In genomic region chr7:100894057-100894832, GRCm38 (mm10) we compare ENCODE assay signal across 8 mouse cellular contexts. TPM values are rescaled to one million over a fixed set of nuclear protein-coding genes. Genes with fewer than 3 reads are reported as not detected.
DNase-seq lines count a peak whose midpoint lies in the region; ATAC-seq and TF ChIP-seq lines count a peak whose summit lies in the region.

No protein-coding gene starts in this region.

- peak overlapping the region; percentile 91 for H3K4me2 ChIP-seq in forebrain, embryonic 13.5 days
- peak overlapping the region; percentile 89 for H3K4me2 ChIP-seq in liver, embryonic 11.5 days

- no peaks in the 10 kb centered on the region for H3K36me3 ChIP-seq in kidney, adult 2 months (ENCODE audit: control insufficient read depth, insufficient read depth, low read length)
- H3K36me3 ChIP-seq in forebrain, embryonic 13.5 days (ENCODE audit: poor library complexity, severe bottlenecking) = peaks cover 10% of the 10 kb centered on the region
- H3K36me3 ChIP-seq in liver, embryonic 11.5 days (ENCODE audit: control insufficient read depth, insufficient read depth, low read length) = peaks cover 4% of the 10 kb centered on the region; the same call in 1 of the 2 replicates

- no peaks in the 10 kb centered on the region for H3K9me3 ChIP-seq in forebrain, embryonic 13.5 days (replicated peaks)
- no peaks in the 10 kb centered on the region for H3K9me3 ChIP-seq in liver, embryonic 11.5 days (ENCODE audit: control insufficient read depth, low read length)

- H3K9ac ChIP-seq in forebrain, embryonic 13.5 days = peak overlapping the region; percentile 78
- peak overlapping the region; percentile 57 for H3K9ac ChIP-seq in liver, embryonic 11.5 days (ENCODE audit: low read depth, low read length)

- no peak overlapping the region for H3K27ac ChIP-seq in kidney, adult 2 months (ENCODE audit: insufficient read depth, low read depth, low read length)
- peak overlapping the region; percentile 51 for H3K27ac ChIP-seq in forebrain, embryonic 13.5 days
- no peak overlapping the region for H3K27ac ChIP-seq in liver, embryonic 11.5 days (ENCODE audit: low read depth, low read length)

- no peak for TF ChIP-seq POLR2A in kidney, adult 2 months (IDR thresholded peaks at IDR 0.05; ENCODE audit: low read depth, low read length)
- TF ChIP-seq POLR2A in brain, embryonic 14.5 days (IDR thresholded peaks at IDR 0.05; ENCODE audit: borderline replicate concordance, extremely low read depth, insufficient read depth, insufficient read length, poor library complexity, severe bottlenecking) = peak; percentile 72

- no peak for DNase-seq in kidney, adult 2 months
- DNase-seq in kidney, postnatal 25 days = no peak
- peak; percentile 78 for DNase-seq in brain, embryonic 14.5 days (ENCODE audit: low read depth)
- peak; percentile 44 for DNase-seq in induced T-regulatory cell, adult 2 months (ENCODE audit: low read depth)
- no peak for DNase-seq in liver, embryonic 11.5 days (ENCODE audit: low spot score)
- DNase-seq in retina, postnatal 7 days (ENCODE audit: low read depth, low spot score) = peak; percentile 39
- no peak for DNase-seq in urinary bladder, postnatal 4 days (ENCODE audit: low spot score in 2 of 2)

- H3K4me1 ChIP-seq in kidney, adult 2 months (ENCODE audit: control insufficient read depth, insufficient read depth, low read length) = no peaks in the 10 kb centered on the region; the same call in 1 of the 2 replicates
- peaks cover 31% of the 10 kb centered on the region for H3K4me1 ChIP-seq in forebrain, embryonic 13.5 days
- H3K4me1 ChIP-seq in liver, embryonic 11.5 days (replicated peaks; ENCODE audit: control insufficient read depth, insufficient read depth, low read length) = peaks cover 22% of the 10 kb centered on the region

- H3K27me3 ChIP-seq in kidney, adult 2 months (replicated peaks; ENCODE audit: control insufficient read depth, insufficient read depth, low read length) = no peaks in the 10 kb centered on the region
- H3K27me3 ChIP-seq in forebrain, embryonic 13.5 days = no peaks in the 10 kb centered on the region
- H3K27me3 ChIP-seq in liver, embryonic 11.5 days (replicated peaks; ENCODE audit: control insufficient read depth, insufficient read depth, low read length) = peaks cover 25% of the 10 kb centered on the region

- peak; percentile 77 for ATAC-seq in forebrain, embryonic 13.5 days
- ATAC-seq in liver, embryonic 11.5 days (replicated peaks; ENCODE audit: low FRiP score) = peak; percentile 39; the same call in 1 of the 2 replicates

- H3K4me3 ChIP-seq in kidney, adult 2 months (ENCODE audit: insufficient read depth, low read depth, low read length) = peak overlapping the region; percentile 48
- peak overlapping the region; percentile 57 for H3K4me3 ChIP-seq in forebrain, embryonic 13.5 days
- peak overlapping the region; percentile 55 for H3K4me3 ChIP-seq in liver, embryonic 11.5 days (ENCODE audit: low read depth, low read length)

- 15% methylated on average over 53 of the region's 53 CpGs for WGBS in kidney, adult 2 months
- 4% methylated on average over 45 of the region's 53 CpGs for WGBS in forebrain, embryonic 13.5 days
- WGBS in liver, embryonic 11.5 days = 6% methylated on average over 44 of the region's 53 CpGs

- no peak for TF ChIP-seq CTCF in kidney, adult 2 months (conservative IDR thresholded peaks at IDR 0.05; ENCODE audit: insufficient read depth, insufficient read length, low read depth, low read length)
- no peak for TF ChIP-seq CTCF in brain, embryonic 14.5 days (IDR thresholded peaks at IDR 0.05; ENCODE audit: borderline replicate concordance, extremely low read depth, insufficient read depth, insufficient read length)

RNA-seq across cellular contexts. Expression of gene Relt, which starts 31.0 kb away (rescaled TPM):
- polyA plus RNA-seq in kidney, adult 2 months (2012; rRNA removed) = 1.5 and 3.8 TPM in 2 replicates
- 6.2 and 7.2 TPM in 2 replicates for polyA plus RNA-seq in brain, embryonic 14.5 days (2012; rRNA removed)
- polyA plus RNA-seq in forebrain, embryonic 13.5 days (2015; fragmentation: Nextera tagmentation; extraction: Ambion mirVana) = 2.4 and 3.1 TPM in 2 replicates
- polyA plus RNA-seq in liver, embryonic 11.5 days (2014; fragmentation: Nextera tagmentation; extraction: Ambion mirVana) = 14.6 and 17.0 TPM in 2 replicates

RNA-seq across cellular contexts. Expression of gene Arhgef17, which starts 37.7 kb away (rescaled TPM):
- 25.4 and 29.3 TPM in 2 replicates for polyA plus RNA-seq in kidney, adult 2 months (2012; rRNA removed)
- polyA plus RNA-seq in brain, embryonic 14.5 days (2012; rRNA removed) = 20.8 and 30.3 TPM in 2 replicates
- polyA plus RNA-seq in forebrain, embryonic 13.5 days (2015; fragmentation: Nextera tagmentation; extraction: Ambion mirVana) = 4.4 and 4.7 TPM in 2 replicates
- 4.5 and 5.4 TPM in 2 replicates for polyA plus RNA-seq in liver, embryonic 11.5 days (2014; fragmentation: Nextera tagmentation; extraction: Ambion mirVana)

Comparison
In these comparisons a context has a peak if more than half of its experiments do, and no peak if none do; other contexts are left out.
1. DNase-seq: peak in brain, embryonic 14.5 days (single experiment), induced T-regulatory cell, adult 2 months (single experiment) and retina, postnatal 7 days (single experiment); none in kidney, adult 2 months (single experiment), kidney, postnatal 25 days (0 of 2), liver, embryonic 11.5 days (single experiment) and urinary bladder, postnatal 4 days (0 of 2).
2. Peak in every context shown above with its lines, with median percentiles within 50 percentile points of each other: H3K4me3 ChIP-seq.